Mouse (Mus musculus) E14TG2a.4 (cell line): Measurements from ENCODE around the gene Wdr35.

ENCODE experiments used
- CTCF ChIP-seq: conservative IDR thresholded peaks from 2 replicates; pipeline ENCODE4 v1.5.1; 2014; ENCODE audit warnings: low read length
- NANOG ChIP-seq: IDR thresholded peaks from 2 replicates; pipeline ENCODE4 v1.6.1; 2014; ENCODE audit warnings: borderline replicate concordance, low read length, mixed read lengths
- POU5F1 ChIP-seq: IDR thresholded peaks from 2 replicates; pipeline ENCODE4 v1.6.1; 2014; ENCODE audit warnings: low read length, borderline replicate concordance

- no peak for TF ChIP-seq CTCF
- no peak for TF ChIP-seq POU5F1
- TF ChIP-seq NANOG, result no peak
These were observed 49.3 kb downstream of the Wdr35 start for GRCm38 (mm10) chr12:9023031-9023430.
